Mouse (Mus musculus) frontal cortex, postnatal 14 days (tissue): ENCODE data around the gene Tex38.

Experiments
- DNase-seq, 2 experiments: peaks; one replicate each; pipeline ENCODE4 v3.0.0; 2022; ENCODE audit warnings: low spot score in 2 of 2

Tex38 gene

GRCm38 (mm10) chr4:115780918-115781317 lies at the start of gene Tex38:
TSS of gene Tex38 (minus strand) at chr4:115781018.
- no peak for DNase-seq

- no peak for DNase-seq
Observed at GRCm38 (mm10) chr4:115830491-115830890, 49.7 kb upstream of the Tex38 start.

GRCm38 (mm10) chr4:115828572-115828902 lies 47.7 kb upstream of the Tex38 start:
- no peak for DNase-seq

GRCm38 (mm10) chr4:115827888-115828571 lies 47.2 kb upstream of the Tex38 start, which contains the start of gene Mob3c:
TSS of gene Mob3c (plus strand) at chr4:115828092.
- peak in 1 of 2 experiments; percentile 42 for DNase-seq

- no peak for DNase-seq
Observed at GRCm38 (mm10) chr4:115827535-115827887, 46.7 kb upstream of the Tex38 start.

GRCm38 (mm10) chr4:115827066-115827465 lies 46.2 kb upstream of the Tex38 start:
- no peak for DNase-seq

GRCm38 (mm10) chr4:115825271-115825670 lies 44.5 kb upstream of the Tex38 start:
- no peak for DNase-seq

GRCm38 (mm10) chr4:115824178-115824577 lies 43.4 kb upstream of the Tex38 start:
- DNase-seq = no peak

GRCm38 (mm10) chr4:115821928-115822327 lies 41.1 kb upstream of the Tex38 start:
- no peak for DNase-seq

GRCm38 (mm10) chr4:115821431-115821830 lies 40.6 kb upstream of the Tex38 start:
- no peak for DNase-seq

- DNase-seq = no peak
Observed at GRCm38 (mm10) chr4:115820944-115821343, 40.1 kb upstream of the Tex38 start.

GRCm38 (mm10) chr4:115820199-115820598 lies 39.4 kb upstream of the Tex38 start:
- no peak for DNase-seq

GRCm38 (mm10) chr4:115815606-115816005 lies 34.8 kb upstream of the Tex38 start:
- DNase-seq = no peak

- DNase-seq = no peak
Observed at GRCm38 (mm10) chr4:115812326-115812725, 31.5 kb upstream of the Tex38 start.

GRCm38 (mm10) chr4:115799981-115800380 lies 19.2 kb upstream of the Tex38 start:
- no peak for DNase-seq

- no peak for DNase-seq
Observed at GRCm38 (mm10) chr4:115795360-115795759, 14.5 kb upstream of the Tex38 start.

GRCm38 (mm10) chr4:115790864-115791263 lies 10.0 kb upstream of the Tex38 start:
- DNase-seq = no peak

GRCm38 (mm10) chr4:115785511-115786034 lies 4.8 kb upstream of the Tex38 start:
- no peak for DNase-seq

GRCm38 (mm10) chr4:115784769-115785510 lies 4.1 kb upstream of the Tex38 start, which contains the start of gene Atpaf1:
TSS of gene Atpaf1 (plus strand) at chr4:115784812.
- DNase-seq = peak; percentile 64 to 71

GRCm38 (mm10) chr4:115782026-115782805 lies 1.4 kb upstream of the Tex38 start:
- no peak for DNase-seq

GRCm38 (mm10) chr4:115780269-115780668 lies 549 bp downstream of the Tex38 start:
- DNase-seq = no peak

GRCm38 (mm10) chr4:115777627-115778026 lies 3.2 kb downstream of the Tex38 start:
- DNase-seq = no peak
